Mouse (Mus musculus): ENCODE data around the gene Nos2. TPM values are rescaled to one million over a fixed set of nuclear protein-coding genes. Genes with fewer than 3 reads are reported as not detected.

Nos2 gene
- polyA plus RNA-seq, 2 experiments = 2.1 to 2.2 TPM

- H3K27ac ChIP-seq (replicated peaks; ENCODE audit: low read depth, low read length) = no peak overlapping the region
- ATAC-seq (ENCODE audit: low FRiP score, low read depth) (no peak), DNase-seq (ENCODE audit: low spot score) (no peak)
- H3K9me3 ChIP-seq (ENCODE audit: control insufficient read depth, low read length) = no peaks in the 10 kb centered on the region
- H3K4me2 ChIP-seq (replicated peaks; ENCODE audit: low read depth, low read length, severe bottlenecking) = no peak overlapping the region
- 81% methylated on average over 7 of the region's 7 CpGs for WGBS
- no peak overlapping the region for H3K4me3 ChIP-seq (replicated peaks; ENCODE audit: low read length)
- no peak for TF ChIP-seq POLR2A (IDR thresholded peaks at IDR 0.05; ENCODE audit: borderline replicate concordance, extremely low read depth, insufficient read depth, insufficient read length)
- H3K36me3 ChIP-seq (ENCODE audit: control insufficient read depth, insufficient read depth, low read length) = no peaks in the 10 kb centered on the region
- H3K4me1 ChIP-seq (ENCODE audit: control insufficient read depth, insufficient read depth, low read length) = no peaks in the 10 kb centered on the region
- no peaks in the 10 kb centered on the region for H3K27me3 ChIP-seq (ENCODE audit: control insufficient read depth, insufficient read depth, low read length)
- no peak overlapping the region for H3K9ac ChIP-seq (ENCODE audit: low read depth, low read length, severe bottlenecking)
Observed at GRCm38 (mm10) chr11:78934307-78934706, 13.7 kb downstream of the Nos2 start.

DNA sequence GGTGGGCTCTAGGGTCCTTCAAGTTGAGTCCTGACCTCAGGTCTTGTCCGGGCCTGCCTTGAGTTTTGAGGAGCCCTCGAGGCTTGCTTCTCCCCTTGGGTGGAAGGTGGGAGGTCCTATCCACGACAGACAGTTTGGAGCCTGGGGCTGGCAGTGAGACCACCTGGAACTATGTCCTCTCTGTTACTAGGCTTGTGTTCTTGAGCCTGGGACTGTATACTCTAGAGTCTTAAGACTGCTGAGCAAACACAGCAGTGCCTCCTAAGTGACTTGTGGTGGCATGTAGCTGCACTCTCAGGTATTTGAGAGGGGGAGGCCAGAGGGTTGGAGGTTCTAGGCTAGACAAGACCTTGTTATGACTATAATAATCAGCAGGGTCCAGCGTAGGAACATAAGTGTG lies 14.1 kb downstream of the Nos2 start:
- no peaks in the 10 kb centered on the region for H3K36me3 ChIP-seq (ENCODE audit: control insufficient read depth, insufficient read depth, low read length)
- H3K9me3 ChIP-seq (ENCODE audit: control insufficient read depth, low read length) = no peaks in the 10 kb centered on the region
- no peak overlapping the region for H3K4me3 ChIP-seq (replicated peaks; ENCODE audit: low read length)
- 76% methylated on average over 4 of the region's 4 CpGs for WGBS
- H3K4me2 ChIP-seq (replicated peaks; ENCODE audit: low read depth, low read length, severe bottlenecking) = no peak overlapping the region
- no peak for DNase-seq (ENCODE audit: low spot score)
- H3K4me1 ChIP-seq (ENCODE audit: control insufficient read depth, insufficient read depth, low read length) = no peaks in the 10 kb centered on the region
- no peak overlapping the region for H3K27ac ChIP-seq (replicated peaks; ENCODE audit: low read depth, low read length)
- ATAC-seq (ENCODE audit: low FRiP score, low read depth) = no peak
- no peak overlapping the region for H3K9ac ChIP-seq (ENCODE audit: low read depth, low read length, severe bottlenecking)
- no peak for TF ChIP-seq POLR2A (IDR thresholded peaks at IDR 0.05; ENCODE audit: borderline replicate concordance, extremely low read depth, insufficient read depth, insufficient read length)
- no peaks in the 10 kb centered on the region for H3K27me3 ChIP-seq (ENCODE audit: control insufficient read depth, insufficient read depth, low read length)

DNA sequence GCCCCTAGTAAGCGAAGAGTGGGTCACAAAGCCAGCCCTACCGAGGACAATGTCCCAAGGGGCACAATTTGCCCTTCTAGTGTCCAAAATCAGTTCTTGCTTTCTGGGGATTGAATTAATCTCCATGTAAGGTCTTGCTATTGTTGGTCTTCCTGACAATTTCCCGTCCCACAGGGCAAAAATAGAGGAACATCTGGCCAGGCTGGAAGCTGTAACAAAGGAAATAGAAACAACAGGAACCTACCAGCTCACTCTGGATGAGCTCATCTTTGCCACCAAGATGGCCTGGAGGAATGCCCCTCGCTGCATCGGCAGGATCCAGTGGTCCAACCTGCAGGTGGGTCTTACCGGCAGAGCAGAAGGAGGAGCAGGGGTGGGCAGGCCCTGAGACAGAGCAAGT lies 14.6 kb downstream of the Nos2 start:
- no peak overlapping the region for H3K27ac ChIP-seq (replicated peaks; ENCODE audit: low read depth, low read length)
- DNase-seq (ENCODE audit: low spot score) = no peak
- no peak overlapping the region for H3K4me2 ChIP-seq (replicated peaks; ENCODE audit: low read depth, low read length, severe bottlenecking)
- no peaks in the 10 kb centered on the region for H3K4me1 ChIP-seq (ENCODE audit: control insufficient read depth, insufficient read depth, low read length)
- no peaks in the 10 kb centered on the region for H3K27me3 ChIP-seq (ENCODE audit: control insufficient read depth, insufficient read depth, low read length)
- no peaks in the 10 kb centered on the region for H3K9me3 ChIP-seq (ENCODE audit: control insufficient read depth, low read length)
- WGBS = 77% methylated on average over 6 of the region's 6 CpGs
- H3K36me3 ChIP-seq (ENCODE audit: control insufficient read depth, insufficient read depth, low read length) = no peaks in the 10 kb centered on the region
- no peak for TF ChIP-seq POLR2A (IDR thresholded peaks at IDR 0.05; ENCODE audit: borderline replicate concordance, extremely low read depth, insufficient read depth, insufficient read length)
- ATAC-seq (ENCODE audit: low FRiP score, low read depth) = no peak
- H3K4me3 ChIP-seq (replicated peaks; ENCODE audit: low read length) = no peak overlapping the region
- H3K9ac ChIP-seq (ENCODE audit: low read depth, low read length, severe bottlenecking) = no peak overlapping the region

- WGBS = 90% methylated on average over 1 of the region's 1 CpGs
- DNase-seq (ENCODE audit: low spot score) = no peak
- Histone ChIP-seq H3K9ac (ENCODE audit: low read depth, low read length, severe bottlenecking) (no peak overlapping the region), H3K27ac (replicated peaks; ENCODE audit: low read depth, low read length) (no peak overlapping the region), H3K4me3 (replicated peaks; ENCODE audit: low read length) (no peak overlapping the region), H3K27me3 (ENCODE audit: control insufficient read depth, insufficient read depth, low read length) (no peaks in the 10 kb centered on the region), H3K4me1 (ENCODE audit: control insufficient read depth, insufficient read depth, low read length) (no peaks in the 10 kb centered on the region), H3K9me3 (ENCODE audit: control insufficient read depth, low read length) (no peaks in the 10 kb centered on the region), H3K36me3 (ENCODE audit: control insufficient read depth, insufficient read depth, low read length) (no peaks in the 10 kb centered on the region), H3K4me2 (replicated peaks; ENCODE audit: low read depth, low read length, severe bottlenecking) (no peak overlapping the region)
- ATAC-seq (ENCODE audit: low FRiP score, low read depth) = no peak
- TF ChIP-seq POLR2A (IDR thresholded peaks at IDR 0.05; ENCODE audit: borderline replicate concordance, extremely low read depth, insufficient read depth, insufficient read length) = no peak
Observed at GRCm38 (mm10) chr11:78943083-78943482, 22.5 kb downstream of the Nos2 start.

DNA sequence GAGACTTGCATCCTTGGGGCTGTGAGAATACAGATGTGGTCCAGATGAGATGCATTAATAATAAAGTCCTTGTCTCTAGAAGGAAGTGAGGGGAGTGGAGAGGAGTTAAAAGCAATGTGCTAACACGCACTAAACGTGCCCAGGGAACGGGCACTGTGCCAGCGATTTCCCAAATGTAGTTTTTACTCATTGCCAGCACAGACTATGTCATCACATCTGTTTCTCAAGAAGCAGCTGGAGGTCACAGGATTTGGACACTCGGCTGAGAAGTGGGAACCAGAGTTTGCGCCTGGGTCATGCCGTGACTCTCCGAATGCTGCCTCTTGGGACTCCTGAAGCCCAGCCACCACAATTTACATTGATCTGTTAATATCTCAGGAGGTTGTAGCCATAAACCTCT lies 29.8 kb downstream of the Nos2 start:
- no peaks in the 10 kb centered on the region for H3K4me1 ChIP-seq (ENCODE audit: control insufficient read depth, insufficient read depth, low read length)
- 70% methylated on average over 8 of the region's 8 CpGs for WGBS
- TF ChIP-seq POLR2A (IDR thresholded peaks at IDR 0.05; ENCODE audit: borderline replicate concordance, extremely low read depth, insufficient read depth, insufficient read length) = no peak
- peak; percentile 26 for DNase-seq (ENCODE audit: low spot score)
- H3K4me2 ChIP-seq (replicated peaks; ENCODE audit: low read depth, low read length, severe bottlenecking) = no peak overlapping the region
- H3K4me3 ChIP-seq (replicated peaks; ENCODE audit: low read length) = no peak overlapping the region
- H3K27ac ChIP-seq (replicated peaks; ENCODE audit: low read depth, low read length) = no peak overlapping the region
- H3K9ac ChIP-seq (ENCODE audit: low read depth, low read length, severe bottlenecking) = no peak overlapping the region
- 0 out of 2 replicates have a peak, but pooled peaks cover 4% of the 10 kb centered on the region for H3K27me3 ChIP-seq (ENCODE audit: control insufficient read depth, insufficient read depth, low read length)
- no peaks in the 10 kb centered on the region for H3K9me3 ChIP-seq (ENCODE audit: control insufficient read depth, low read length)
- no peaks in the 10 kb centered on the region for H3K36me3 ChIP-seq (ENCODE audit: control insufficient read depth, insufficient read depth, low read length)
- no peak for ATAC-seq (ENCODE audit: low FRiP score, low read depth)

- no peak for TF ChIP-seq POLR2A (IDR thresholded peaks at IDR 0.05; ENCODE audit: borderline replicate concordance, extremely low read depth, insufficient read depth, insufficient read length)
- Histone ChIP-seq H3K27ac (replicated peaks; ENCODE audit: low read depth, low read length) (no peak overlapping the region), H3K4me2 (replicated peaks; ENCODE audit: low read depth, low read length, severe bottlenecking) (peak overlapping the region; percentile 25; the same call in 1 of the 2 replicates), H3K4me3 (replicated peaks; ENCODE audit: low read length) (no peak overlapping the region), H3K9me3 (ENCODE audit: control insufficient read depth, low read length) (no peaks in the 10 kb centered on the region), H3K27me3 (ENCODE audit: control insufficient read depth, insufficient read depth, low read length) (0 out of 2 replicates have a peak, but pooled peaks cover 4% of the 10 kb centered on the region), H3K9ac (ENCODE audit: low read depth, low read length, severe bottlenecking) (no peak overlapping the region), H3K36me3 (ENCODE audit: control insufficient read depth, insufficient read depth, low read length) (no peaks in the 10 kb centered on the region), H3K4me1 (ENCODE audit: control insufficient read depth, insufficient read depth, low read length) (no peaks in the 10 kb centered on the region)
- 6% methylated on average over 17 of the region's 17 CpGs for WGBS
- ATAC-seq (ENCODE audit: low FRiP score, low read depth) (no peak), DNase-seq (ENCODE audit: low spot score) (peak; percentile 70)
Observed at GRCm38 (mm10) chr11:78952467-78952866, 31.9 kb downstream of the Nos2 start.
